ENCODE assay signal across 8 mouse cellular contexts in the genomic region with DNA sequence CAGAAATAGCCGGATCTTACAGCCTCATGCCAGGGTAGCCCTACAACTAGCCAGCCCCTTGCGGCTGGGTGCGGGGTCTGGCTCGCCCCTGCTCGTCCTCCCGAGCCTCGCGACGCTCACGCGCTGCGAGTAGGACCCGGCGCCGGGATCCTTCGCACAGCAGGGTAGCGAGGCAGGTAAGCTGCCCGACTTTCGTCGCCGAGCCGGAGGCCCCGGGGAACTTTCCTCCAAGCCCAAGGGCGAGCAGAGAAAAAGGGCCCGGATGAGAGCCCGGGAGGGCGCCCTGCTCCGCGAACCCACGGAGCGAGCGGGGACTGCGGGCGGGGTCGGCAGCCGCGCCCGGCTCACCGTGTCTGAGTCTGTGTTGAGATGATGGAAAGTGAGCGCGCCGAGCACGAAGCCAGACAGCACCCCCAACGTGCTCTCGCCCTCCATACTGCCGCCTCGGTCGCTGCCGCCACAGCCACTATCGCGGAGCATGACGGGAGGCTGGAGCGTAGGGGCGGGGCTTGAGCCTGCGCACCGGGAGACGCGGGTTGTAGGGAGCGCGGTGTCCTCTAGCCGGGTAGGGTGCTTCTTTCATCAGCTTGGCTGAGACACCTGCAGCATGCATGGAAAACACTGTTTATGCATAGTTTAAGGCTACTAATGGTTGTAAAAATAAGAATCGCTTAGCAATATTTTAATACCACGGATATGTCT. TPM values are rescaled to one million over a fixed set of nuclear protein-coding genes. Genes with fewer than 3 reads are reported as not detected.
A peak's percentile ranks its signal among the peaks of the same experiment; 100 is the strongest.
DNase-seq lines count a peak whose midpoint lies in the region; ATAC-seq and TF ChIP-seq lines count a peak whose summit lies in the region.

TSS of gene Abraxas1 (minus strand) at position 483 of the 702 bp plus-strand sequence.

- no peaks in the 10 kb centered on the region for H3K9me3 ChIP-seq in erythroblast, embryonic 14.5 days (ENCODE audit: control insufficient read depth, low read length)
- H3K9me3 ChIP-seq in heart, embryonic 12.5 days (replicated peaks): no peaks in the 10 kb centered on the region
- H3K9me3 ChIP-seq in kidney, postnatal 0 days (replicated peaks; ENCODE audit: low read length): no peaks in the 10 kb centered on the region
- no peaks in the 10 kb centered on the region for H3K9me3 ChIP-seq in liver, embryonic 11.5 days (ENCODE audit: control insufficient read depth, low read length)

- no peaks in the 10 kb centered on the region for H3K27me3 ChIP-seq in erythroblast, embryonic 14.5 days (ENCODE audit: control insufficient read depth)
- H3K27me3 ChIP-seq in heart, embryonic 12.5 days (replicated peaks): no peaks in the 10 kb centered on the region
- H3K27me3 ChIP-seq in kidney, postnatal 0 days (ENCODE audit: insufficient read depth, low read length): no peaks in the 10 kb centered on the region
- H3K27me3 ChIP-seq in liver, embryonic 11.5 days (replicated peaks; ENCODE audit: control insufficient read depth, insufficient read depth, low read length): no peaks in the 10 kb centered on the region
- H3K27me3 ChIP-seq in myocyte (ENCODE audit: control insufficient read depth, insufficient read depth, insufficient read length): no peaks in the 10 kb centered on the region

- H3K36me3 ChIP-seq in erythroblast, embryonic 14.5 days (ENCODE audit: control insufficient read depth): peaks cover 23% of the 10 kb centered on the region
- peaks cover 10% of the 10 kb centered on the region for H3K36me3 ChIP-seq in heart, embryonic 12.5 days
- H3K36me3 ChIP-seq in kidney, postnatal 0 days (ENCODE audit: insufficient read depth, low read length): 0 out of 2 replicates have a peak, but pooled peaks cover 2% of the 10 kb centered on the region
- H3K36me3 ChIP-seq in liver, embryonic 11.5 days (ENCODE audit: control insufficient read depth, insufficient read depth, low read length): peaks cover 5% of the 10 kb centered on the region
- no peaks in the 10 kb centered on the region for H3K36me3 ChIP-seq in myocyte (ENCODE audit: control insufficient read depth, insufficient read depth)

- peaks cover 5% of the 10 kb centered on the region for H3K79me2 ChIP-seq in myocyte (ENCODE audit: control insufficient read depth, insufficient read depth)

- DNase-seq in CD4-positive helper T cell, adult 2 months (ENCODE audit: low read depth, low spot score): peak; percentile 88
- DNase-seq in brain, embryonic 18.5 days (ENCODE audit: low read depth, low spot score): peak; percentile 52
- DNase-seq in kidney, postnatal 0 days (ENCODE audit: low spot score): peak; percentile 93
- DNase-seq in liver, embryonic 11.5 days (ENCODE audit: low spot score): peak; percentile 88
- DNase-seq in spleen, postnatal 4 days (ENCODE audit: low spot score in 2 of 2): peak; percentile 89 to 93

- under 1% methylated on average over 63 of the region's 63 CpGs for WGBS in heart, embryonic 12.5 days
- WGBS in kidney, postnatal 0 days: under 1% methylated on average over 63 of the region's 63 CpGs
- under 1% methylated on average over 62 of the region's 63 CpGs for WGBS in liver, embryonic 11.5 days

- peak within 1 kb of the TSS; percentile 90 for H3ac ChIP-seq in myocyte (ENCODE audit: control insufficient read depth, insufficient read length)

- TF ChIP-seq CTCF in kidney, postnatal 0 days (IDR thresholded peaks at IDR 0.05; ENCODE audit: low read depth): no peak

- peak within 1 kb of the TSS; percentile 81 for H3K27ac ChIP-seq in heart, embryonic 12.5 days (ENCODE audit: poor library complexity, severe bottlenecking)
- peak within 1 kb of the TSS; percentile 76 for H3K27ac ChIP-seq in kidney, postnatal 0 days
- H3K27ac ChIP-seq in liver, embryonic 11.5 days (ENCODE audit: low read depth, low read length): peak within 1 kb of the TSS; percentile 91

- H3K4me1 ChIP-seq in erythroblast, embryonic 14.5 days (ENCODE audit: control insufficient read depth): peaks cover 22% of the 10 kb centered on the region
- H3K4me1 ChIP-seq in heart, embryonic 12.5 days (replicated peaks): peaks cover 6% of the 10 kb centered on the region; the same call in 1 of the 2 replicates
- no peaks in the 10 kb centered on the region for H3K4me1 ChIP-seq in kidney, postnatal 0 days (replicated peaks; ENCODE audit: insufficient read depth, low read length)
- peaks cover 7% of the 10 kb centered on the region; the same call in 1 of the 2 replicates for H3K4me1 ChIP-seq in liver, embryonic 11.5 days (replicated peaks; ENCODE audit: control insufficient read depth, insufficient read depth, low read length)

- peak within 1 kb of the TSS; percentile 90 for H3K9ac ChIP-seq in heart, embryonic 12.5 days
- peak within 1 kb of the TSS; percentile 90 for H3K9ac ChIP-seq in kidney, postnatal 0 days (ENCODE audit: low read depth, low read length)
- H3K9ac ChIP-seq in liver, embryonic 11.5 days (ENCODE audit: low read depth, low read length): peak within 1 kb of the TSS; percentile 99

- peak; percentile 94 for ATAC-seq in heart, embryonic 12.5 days (ENCODE audit: insufficient number of reproducible peaks, low FRiP score)
- ATAC-seq in kidney, postnatal 0 days (replicated peaks; ENCODE audit: low FRiP score, low read depth): peak; percentile 93
- peak; percentile 96 for ATAC-seq in liver, embryonic 11.5 days (replicated peaks; ENCODE audit: low FRiP score)

- peak; percentile 99 for TF ChIP-seq POLR2A in myocyte (IDR thresholded peaks at IDR 0.05; ENCODE audit: insufficient read length, low read depth)

- H3K4me2 ChIP-seq in heart, embryonic 12.5 days: peak within 1 kb of the TSS; percentile 72
- peak within 1 kb of the TSS; percentile 96 for H3K4me2 ChIP-seq in kidney, postnatal 0 days (ENCODE audit: low read length)
- peak within 1 kb of the TSS; percentile 80 for H3K4me2 ChIP-seq in liver, embryonic 11.5 days
- H3K4me2 ChIP-seq in myocyte (ENCODE audit: low read depth): peak within 1 kb of the TSS; percentile 90

- peak within 1 kb of the TSS; percentile 77 for H3K4me3 ChIP-seq in erythroblast, embryonic 14.5 days (replicated peaks)
- H3K4me3 ChIP-seq in heart, embryonic 12.5 days: peak within 1 kb of the TSS; percentile 78
- peak within 1 kb of the TSS; percentile 90 for H3K4me3 ChIP-seq in kidney, postnatal 0 days (replicated peaks; ENCODE audit: low read depth, low read length)
- H3K4me3 ChIP-seq in liver, embryonic 11.5 days (ENCODE audit: low read depth, low read length): peak within 1 kb of the TSS; percentile 91
- peak within 1 kb of the TSS; percentile 55 for H3K4me3 ChIP-seq in myocyte

TF ChIP-seq in myocyte, 11 proteins besides CTCF, POLR2A, EP300 and RAD21:
- TF ChIP-seq REST (IDR thresholded peaks at IDR 0.05; ENCODE audit: insufficient read depth, insufficient read length): peak; percentile 50
- TF ChIP-seq SRF (IDR thresholded peaks at IDR 0.05; ENCODE audit: control insufficient read depth, insufficient read length, low read depth): peak; percentile 67
- TF ChIP-seq TCF12 (IDR thresholded peaks at IDR 0.05; ENCODE audit: insufficient read depth, poor library complexity, severe bottlenecking): no peak
- no peak for TF ChIP-seq TCF3 (IDR thresholded peaks at IDR 0.05; ENCODE audit: insufficient read length, low read depth)
- peak; percentile 38 for TF ChIP-seq MAX (IDR thresholded peaks at IDR 0.05; ENCODE audit: low read depth)
- peak; percentile 100 for TF ChIP-seq POLR2AphosphoS2 (IDR thresholded peaks at IDR 0.05; ENCODE audit: insufficient read length, low read depth)
- TF ChIP-seq USF1 (IDR thresholded peaks at IDR 0.05; ENCODE audit: low read depth): no peak
- TF ChIP-seq MYOD1 (IDR thresholded peaks at IDR 0.05; ENCODE audit: control insufficient read depth in 1 of 3, insufficient read length in 2 of 3, low read depth in 2 of 3): peak in 1 of 3 experiments; percentile 33
- TF ChIP-seq MYOG (IDR thresholded peaks at IDR 0.05; ENCODE audit: control insufficient read depth in 1 of 3, insufficient read depth in 1 of 3, insufficient read length in 2 of 3, low read depth in 2 of 3): peak in 1 of 3 experiments; percentile 38
- no peak for TF ChIP-seq CEBPB (IDR thresholded peaks at IDR 0.05; ENCODE audit: insufficient read depth, poor library complexity, severe bottlenecking)
- TF ChIP-seq E2F4 (IDR thresholded peaks at IDR 0.05; ENCODE audit: insufficient read depth): peak; percentile 64

RNA-seq across cellular contexts. Expression of gene Abraxas1, which starts in this region (rescaled TPM):
- 0.16 and 0.44 TPM in 2 replicates for polyA plus RNA-seq in erythroblast, embryonic 14.5 days (2012)
- 33.9 and 34.2 TPM in 2 replicates for polyA plus RNA-seq in heart, embryonic 12.5 days (2016; fragmentation: Nextera tagmentation; extraction: Ambion mirVana)
- polyA plus RNA-seq in kidney, postnatal 0 days (2015; fragmentation: Nextera tagmentation; extraction: Ambion mirVana): 24.7 and 25.0 TPM in 2 replicates
- polyA plus RNA-seq in liver, embryonic 11.5 days (2014; fragmentation: Nextera tagmentation; extraction: Ambion mirVana): 36.8 and 37.4 TPM in 2 replicates
- 7.6 TPM for polyA plus RNA-seq in myocyte (2012; fragmentation: generic; extraction: Trizol)

Comparison
In these comparisons a context has a peak if more than half of its experiments do, and no peak if none do; other contexts are left out.
1. Peak in every context shown above with its lines: DNase-seq, ATAC-seq, H3K4me3 ChIP-seq and H3K27ac ChIP-seq.